Mouse (Mus musculus) olfactory bulb, adult 2 months (tissue): Measurements from ENCODE around the gene Csn2.

ENCODE experiments used
- CTCF ChIP-seq: fragments of 200-500 bp; IDR thresholded peaks from 2 replicates; pipeline ENCODE4 v1.5.1; 2012; ENCODE audit warnings: low read depth, mild to moderate bottlenecking, low read length, moderate library complexity; ENCODE audit not compliant: insufficient read depth
- POLR2A ChIP-seq: fragments of 200-500 bp; IDR thresholded peaks from 2 replicates; pipeline ENCODE4 v1.6.1; 2012; ENCODE audit warnings: mild to moderate bottlenecking, low read depth, low read length, moderate library complexity; ENCODE audit not compliant: insufficient read depth

GRCm38 (mm10) chr5:87665908-87666307, 33.5 kb downstream of the Csn2 start, which contains the start of gene Csn1s1:
- TF ChIP-seq POLR2A (no peak), CTCF (no peak)
